Mouse (Mus musculus): Measurements from ENCODE around the gene Aldh3a2.

DNA sequence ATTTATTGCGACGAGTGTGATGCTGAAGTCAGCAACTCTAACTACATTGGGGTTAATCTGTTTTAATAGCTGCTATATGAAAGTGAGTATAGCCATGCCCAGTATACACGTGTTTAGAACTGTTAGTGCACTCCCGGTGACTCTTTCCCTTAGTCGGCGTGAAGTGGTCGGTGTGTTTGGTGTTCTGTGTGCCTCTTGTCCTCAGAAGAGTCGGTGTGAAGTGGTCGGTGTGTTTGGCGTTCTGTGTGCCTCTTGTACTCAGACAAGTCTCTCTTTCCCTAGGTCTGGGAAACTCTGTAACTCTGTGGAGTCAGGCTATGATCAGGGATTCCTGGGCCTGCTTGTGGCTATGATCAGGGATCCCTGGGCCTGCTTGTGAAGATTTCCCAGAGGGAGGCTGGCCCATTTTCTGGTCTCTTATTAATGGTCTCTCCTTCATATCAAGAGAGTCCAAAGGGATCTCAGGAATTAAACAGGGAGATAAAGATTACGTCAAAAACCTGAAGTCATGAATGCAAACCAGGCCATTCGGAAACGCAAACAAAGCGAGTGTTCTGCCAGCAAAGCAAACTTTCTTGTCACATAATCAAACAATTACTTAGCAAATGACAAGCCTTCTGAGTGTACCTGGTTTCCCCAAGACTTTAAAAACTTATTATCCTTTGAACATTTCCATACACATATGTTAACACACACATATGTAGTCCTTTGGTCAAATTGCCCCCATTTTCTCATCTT, 70.5 kb downstream of the Aldh3a2 start:
- no peak for TF ChIP-seq CTCF (IDR thresholded peaks at IDR 0.05; ENCODE audit: low read depth)
- no peak for TF ChIP-seq EP300 (IDR thresholded peaks at IDR 0.05; ENCODE audit: low read depth)

Data from liver, embryonic 14.5 days (tissue).